Mouse (Mus musculus): ENCODE measurements at regions not wholly inside any gene's neighbourhood (a gene's known extent, or its start where the extent isn't known, plus 50 kb on each side); places are given as distances from the start of the nearest gene placed in this dataset.

DNA sequence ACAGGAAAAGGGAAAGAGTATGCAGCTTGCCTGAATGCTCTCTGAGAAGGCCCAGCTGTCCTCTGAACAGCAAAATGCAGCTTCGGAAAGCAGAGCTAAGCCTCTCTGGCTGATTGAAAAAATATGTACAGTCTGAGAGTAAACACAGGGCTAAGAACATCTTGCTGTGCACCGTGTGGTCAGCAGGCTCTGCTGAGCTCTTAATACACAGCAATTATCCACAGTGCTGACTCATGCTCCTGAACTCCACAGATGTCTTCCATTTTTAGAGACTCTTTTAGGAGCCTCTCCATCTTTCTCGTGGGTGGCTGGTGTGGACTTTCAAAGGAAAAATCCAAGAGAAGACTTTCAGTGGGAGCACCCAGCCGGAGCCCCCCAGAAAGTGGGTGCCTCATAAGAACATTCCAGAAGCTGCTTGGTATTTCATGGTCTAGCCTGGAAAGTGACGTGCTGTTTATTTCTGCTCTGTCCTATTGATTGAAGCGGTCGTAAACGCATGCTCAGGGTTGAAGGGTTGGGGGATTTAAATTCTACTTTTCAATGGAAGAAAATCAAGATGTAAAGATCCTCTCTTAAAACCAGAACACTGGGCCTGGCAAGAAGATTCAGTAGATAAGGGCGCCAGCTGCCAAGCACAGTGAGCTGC, 209.5 kb downstream of the Mreg start:
- DNase-seq (ENCODE audit: low spot score in 2 of 2): no peak

- no peak for DNase-seq (ENCODE audit: low spot score in 2 of 2)
Observed at GRCm38 (mm10) chr1:72000741-72001140, 211.4 kb downstream of the Mreg start.

DNA sequence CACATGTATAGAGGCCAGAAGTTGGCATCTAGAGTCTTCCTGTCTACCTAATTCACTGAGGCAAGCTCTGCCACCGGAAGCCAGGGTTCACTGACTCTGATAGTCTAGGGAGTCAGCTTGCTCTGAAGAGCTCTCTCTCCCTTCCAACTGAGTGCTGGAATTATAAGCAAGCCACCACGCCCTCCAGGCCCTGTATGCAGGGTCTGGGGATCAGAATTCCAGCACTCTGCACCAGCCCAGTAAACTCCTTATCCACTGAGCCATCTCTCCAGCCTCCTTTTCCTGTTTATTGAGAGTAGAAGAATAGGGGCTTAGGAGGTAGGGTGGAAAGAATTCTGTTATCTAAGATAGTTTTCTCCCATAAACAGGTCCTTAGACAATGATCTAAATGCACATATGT, 215.3 kb downstream of the Mreg start:
- no peak for DNase-seq (ENCODE audit: low spot score in 2 of 2)

GRCm38 (mm10) chr1:71996234-71996619, 215.9 kb downstream of the Mreg start:
- no peak for DNase-seq (ENCODE audit: low spot score in 2 of 2)

- no peak for DNase-seq (ENCODE audit: low spot score in 2 of 2)
Observed at GRCm38 (mm10) chr1:71995573-71996233, 216.4 kb downstream of the Mreg start.

DNA sequence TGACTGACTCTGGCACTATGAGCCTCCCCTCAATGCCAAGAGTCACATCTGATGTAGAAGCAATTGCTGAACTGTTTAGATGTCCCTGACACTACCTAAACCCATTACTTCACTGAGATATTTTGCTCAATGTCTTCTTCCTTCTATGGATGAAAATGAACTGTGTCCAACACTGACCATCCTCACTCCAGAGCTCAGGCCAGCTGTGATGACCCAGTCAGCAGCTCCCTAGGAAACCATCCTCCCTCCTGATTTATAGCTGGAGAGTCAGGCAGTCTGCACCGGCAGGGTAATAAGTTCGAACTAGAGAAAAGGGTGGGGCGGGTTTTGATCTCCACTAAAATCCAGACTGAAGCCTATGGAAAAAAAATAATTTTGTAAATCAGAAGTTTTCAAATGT, 221.2 kb downstream of the Mreg start:
- no peak for DNase-seq (ENCODE audit: low spot score in 2 of 2)

DNA sequence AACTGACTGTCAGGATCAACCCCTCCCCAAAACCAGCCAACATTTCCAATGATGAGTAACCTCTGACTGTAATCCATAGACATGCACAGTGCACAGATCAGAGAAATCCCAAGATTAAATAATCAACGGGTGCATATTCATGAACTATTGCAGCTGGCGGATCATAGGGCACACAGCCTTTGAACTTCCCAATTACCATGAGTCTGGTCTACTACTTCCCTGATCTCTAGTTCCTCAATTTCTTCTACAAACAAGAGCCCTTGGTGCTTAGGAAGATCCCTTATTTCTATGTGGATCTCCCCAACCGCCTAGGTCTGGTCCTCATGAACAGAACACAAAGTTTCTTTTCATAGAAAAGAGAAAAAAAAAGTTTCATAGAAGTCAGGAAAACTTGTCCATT, 224.0 kb downstream of the Mreg start:
- DNase-seq (ENCODE audit: low spot score in 2 of 2): no peak

DNA sequence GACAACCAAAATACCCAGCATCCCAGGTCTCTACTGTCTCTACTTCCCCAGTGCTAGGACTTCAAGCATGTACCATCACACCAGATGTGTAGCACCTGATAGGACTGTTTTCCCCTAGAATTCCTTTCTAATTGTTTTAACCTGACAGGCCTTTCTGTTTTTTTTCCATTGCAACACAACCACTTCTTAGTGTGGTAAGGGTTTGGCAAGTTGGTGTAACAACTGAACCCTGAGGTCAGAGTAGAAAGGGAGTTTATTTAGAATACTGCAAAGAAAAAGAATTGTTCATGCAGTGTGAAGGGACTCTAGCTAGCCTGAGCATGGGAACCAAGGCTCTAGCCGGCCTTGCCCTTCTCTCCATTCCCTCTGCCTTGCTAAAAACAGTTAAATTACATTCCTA, 226.1 kb downstream of the Mreg start:
- no peak for DNase-seq (ENCODE audit: low spot score in 2 of 2)

GRCm38 (mm10) chr1:71983786-71984185, 228.3 kb downstream of the Mreg start:
- DNase-seq (ENCODE audit: low spot score in 2 of 2): no peak

- no peak for DNase-seq (ENCODE audit: low spot score in 2 of 2)
Observed at GRCm38 (mm10) chr1:71982423-71983262, 229.5 kb downstream of the Mreg start.

GRCm38 (mm10) chr1:71980624-71981023, 231.5 kb downstream of the Mreg start:
- DNase-seq (ENCODE audit: low spot score in 2 of 2): no peak

DNA sequence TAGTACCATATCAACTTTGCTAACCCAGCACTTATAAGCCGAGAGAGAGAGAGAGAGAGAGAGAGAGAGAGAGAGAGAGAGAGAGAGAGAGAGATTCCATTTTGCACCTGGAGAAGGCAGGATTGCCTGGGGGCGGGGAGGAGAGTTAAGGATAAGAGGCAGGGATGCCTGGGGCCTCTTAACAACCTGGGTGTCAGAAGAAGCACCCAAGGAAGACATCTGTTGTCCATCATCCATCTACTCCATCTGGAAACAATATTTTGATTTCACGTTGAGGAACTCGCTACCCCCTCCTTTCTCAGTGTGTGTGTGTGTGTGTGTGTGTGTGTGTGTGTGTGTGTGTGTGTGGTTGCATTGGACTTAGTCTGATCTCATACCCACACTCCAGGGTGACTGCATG, 232.8 kb downstream of the Mreg start:
- no peak for DNase-seq (ENCODE audit: low spot score in 2 of 2)

DNA sequence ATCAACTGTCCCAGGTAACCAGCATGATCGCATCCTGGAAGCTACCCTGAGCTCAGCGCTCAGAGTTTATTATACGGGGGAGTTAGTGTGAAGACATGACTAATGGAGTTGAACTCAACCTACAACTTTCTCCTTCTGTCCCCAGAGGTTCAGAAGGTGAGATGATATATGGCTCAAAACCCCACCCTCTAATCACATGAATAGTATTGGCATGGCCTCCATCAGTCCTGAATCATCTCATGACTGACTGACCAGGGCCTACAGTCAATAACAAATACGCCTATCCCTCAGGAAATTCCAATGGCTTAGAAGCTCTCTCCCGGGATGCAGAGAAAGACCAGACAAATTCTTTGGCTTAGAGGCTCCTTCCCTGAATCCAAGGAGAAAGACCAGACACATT, 234.7 kb downstream of the Mreg start:
- no peak for DNase-seq (ENCODE audit: low spot score in 2 of 2)

DNA sequence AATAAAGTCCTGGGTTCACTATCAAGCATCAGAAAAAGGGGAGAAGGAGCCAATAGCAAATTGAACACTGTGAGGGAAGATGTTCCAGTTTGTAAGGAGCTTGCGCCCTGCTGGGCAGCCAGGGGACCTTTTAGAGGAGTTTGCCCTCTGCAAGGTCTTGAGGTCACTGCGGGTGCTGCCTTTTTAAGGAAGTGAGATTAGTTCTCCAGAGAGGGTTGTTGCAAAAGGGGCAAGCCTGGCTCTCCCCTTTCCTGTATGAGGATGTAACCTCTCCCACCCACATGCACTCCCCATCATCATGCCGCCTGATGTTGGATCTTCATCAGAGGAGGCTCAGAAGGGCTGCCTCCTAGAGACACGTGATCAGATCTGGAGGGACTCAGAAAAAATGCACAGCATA, 237.4 kb downstream of the Mreg start:
- DNase-seq (ENCODE audit: low spot score in 2 of 2): no peak

GRCm38 (mm10) chr1:71971943-71972342, 240.2 kb downstream of the Mreg start:
- peak; percentile 57 to 68 for DNase-seq (ENCODE audit: low spot score in 2 of 2)

DNA sequence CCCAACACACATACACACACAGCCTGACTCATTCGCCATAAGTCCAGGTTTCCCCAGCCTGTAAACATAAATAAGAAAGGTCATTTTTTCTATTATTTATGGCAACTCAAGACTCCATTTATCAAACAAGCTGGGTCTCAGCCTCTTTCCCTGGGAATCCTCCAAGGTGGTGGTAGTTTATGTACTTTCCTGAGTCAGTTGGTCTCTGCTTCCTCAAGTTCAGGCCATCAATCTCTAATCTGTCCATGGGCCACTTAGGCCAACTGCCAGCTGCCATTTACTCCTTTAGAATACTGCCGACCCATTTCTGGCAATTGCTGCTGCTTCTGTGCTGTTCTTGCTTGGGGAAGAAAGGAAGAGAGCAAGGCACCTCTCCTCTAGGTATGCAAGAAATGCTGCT, 241.3 kb downstream of the Mreg start:
- no peak for DNase-seq (ENCODE audit: low spot score in 2 of 2)

DNA sequence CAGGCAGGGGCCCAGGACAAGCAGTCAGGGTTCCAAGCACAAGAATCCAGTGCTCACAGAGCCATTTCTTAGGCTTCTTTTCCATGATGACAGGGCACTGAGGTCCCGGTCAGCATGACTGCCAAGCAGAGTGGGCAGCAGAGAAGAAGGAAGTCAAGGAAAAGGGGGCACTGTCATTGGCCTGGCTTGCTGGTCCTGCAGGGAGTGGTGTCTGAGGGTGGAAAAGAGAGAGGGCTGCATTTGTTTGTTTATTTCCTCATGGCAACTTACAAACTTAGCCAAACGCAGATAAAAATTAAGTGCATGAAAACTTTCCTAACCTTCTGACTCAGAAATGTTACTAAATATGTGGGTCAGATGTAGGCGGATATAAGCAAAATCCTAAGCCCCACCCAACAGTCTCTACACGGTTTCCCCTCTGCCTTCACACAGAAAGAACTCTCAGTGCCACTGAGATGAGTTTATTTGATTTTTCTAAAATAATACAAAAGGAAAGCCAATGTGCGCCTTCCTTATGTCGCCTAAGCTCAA, 244.5 kb downstream of the Mreg start:
- DNase-seq (ENCODE audit: low spot score in 2 of 2): no peak

- DNase-seq (ENCODE audit: low spot score in 2 of 2): no peak
Observed at GRCm38 (mm10) chr1:71964450-71965126, 247.5 kb downstream of the Mreg start.

GRCm38 (mm10) chr1:71956940-71957339, 255.2 kb downstream of the Mreg start:
- no peak for DNase-seq (ENCODE audit: low spot score in 2 of 2)

GRCm38 (mm10) chr1:71955331-71955730, 256.8 kb downstream of the Mreg start:
- DNase-seq (ENCODE audit: low spot score in 2 of 2): no peak

DNA sequence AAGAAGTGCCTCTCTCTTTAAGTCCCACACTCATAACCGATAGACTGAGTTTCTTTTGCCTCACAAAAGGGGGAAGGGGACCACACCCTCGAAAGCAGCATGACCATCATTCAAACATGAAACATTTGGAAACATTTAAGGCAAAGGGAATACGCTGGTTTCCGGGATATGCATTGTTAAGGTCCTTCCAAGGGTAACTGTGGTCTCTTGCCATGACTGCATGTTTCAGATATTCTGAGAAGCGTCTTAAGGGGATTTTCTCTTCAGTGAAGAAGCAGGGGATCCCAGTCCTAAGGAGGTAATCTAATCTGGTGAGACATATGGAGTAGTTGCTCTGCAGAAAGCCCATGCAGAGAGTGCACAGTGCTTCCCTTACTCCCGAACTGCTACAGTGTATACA, 258.8 kb downstream of the Mreg start:
- no peak for DNase-seq (ENCODE audit: low spot score in 2 of 2)

- no peak for DNase-seq (ENCODE audit: low spot score in 2 of 2)
Observed at GRCm38 (mm10) chr1:71949549-71949948, 262.6 kb downstream of the Mreg start.
